Mouse (Mus musculus) adrenal gland, postnatal 25 days (tissue): ENCODE data around the gene Gm20695. TPM values are rescaled to one million over a fixed set of nuclear protein-coding genes. Genes with fewer than 3 reads are reported as not detected.
A peak's percentile ranks its signal among the peaks of the same experiment; 100 is the strongest.

ENCODE experiments used
- DNase-seq: peaks from one replicate; pipeline ENCODE4 v3.0.0; 2021; ENCODE audit warnings: mixed read lengths
- microRNA-seq, 2 experiments: library from miRNA; unstranded; fragments of <30 nt; microRNA quantifications; one replicate each; pipeline ENCODE4 v1.2.0; 2021
- total RNA-seq: library from RNA; stranded (reverse); gene quantifications from 2 replicates; pipeline ENCODE4 v1.2.3, GENCODE M21; 2021

The Gm20695 gene
- total RNA-seq, 1 experiment from 2014 or later: 1.8 TPM

DNA sequence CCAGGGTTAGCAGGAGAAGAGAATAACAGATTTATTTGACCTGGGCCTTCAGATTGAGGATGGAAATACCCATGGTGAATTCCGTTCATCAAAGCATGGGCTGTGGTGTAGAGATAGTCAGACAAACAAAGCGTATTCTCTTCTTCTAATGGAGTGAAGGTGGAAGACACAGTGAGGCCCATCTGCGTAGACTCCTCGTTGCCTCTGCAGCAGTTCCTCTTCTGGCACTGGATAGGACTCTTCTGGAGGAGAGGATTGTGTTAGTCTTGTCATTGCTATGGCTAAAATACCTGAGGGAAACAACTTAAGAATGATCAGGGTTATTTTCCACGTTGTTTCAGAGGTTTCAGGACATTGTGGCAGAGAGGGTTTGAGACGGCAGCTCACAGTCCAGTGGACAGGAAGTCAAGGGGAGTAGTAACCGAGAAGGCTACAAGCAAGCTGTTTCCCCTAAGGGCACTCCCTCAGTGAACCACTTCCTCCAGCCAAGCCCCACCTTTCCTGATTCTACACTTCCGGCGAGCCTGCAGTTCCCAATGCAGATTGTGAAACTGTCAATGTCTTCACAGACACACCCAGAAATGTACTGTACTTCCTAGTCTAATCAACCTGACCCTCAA, 10.8 kb downstream of the Gm20695 start:
- no peak for DNase-seq

DNA sequence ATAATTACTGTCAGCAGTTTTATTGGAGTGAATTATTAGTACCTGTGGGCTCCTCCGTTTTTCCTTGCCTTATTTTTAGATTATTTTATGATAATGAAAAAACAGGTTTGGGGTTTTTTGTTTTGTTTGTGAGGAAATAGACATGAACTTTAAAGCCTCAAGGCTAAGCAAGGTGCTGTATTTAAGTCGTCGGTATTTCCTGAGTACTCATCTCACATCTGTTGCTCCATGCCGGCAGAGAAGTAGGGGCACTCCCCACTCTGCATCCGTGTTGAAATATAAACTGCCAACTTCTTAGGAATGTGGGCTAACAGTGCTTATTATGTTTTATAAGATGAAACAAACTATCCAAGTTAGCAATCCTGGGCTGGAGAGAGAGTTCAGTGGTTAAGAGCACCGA, 11.6 kb downstream of the Gm20695 start:
- no peak for DNase-seq

DNA sequence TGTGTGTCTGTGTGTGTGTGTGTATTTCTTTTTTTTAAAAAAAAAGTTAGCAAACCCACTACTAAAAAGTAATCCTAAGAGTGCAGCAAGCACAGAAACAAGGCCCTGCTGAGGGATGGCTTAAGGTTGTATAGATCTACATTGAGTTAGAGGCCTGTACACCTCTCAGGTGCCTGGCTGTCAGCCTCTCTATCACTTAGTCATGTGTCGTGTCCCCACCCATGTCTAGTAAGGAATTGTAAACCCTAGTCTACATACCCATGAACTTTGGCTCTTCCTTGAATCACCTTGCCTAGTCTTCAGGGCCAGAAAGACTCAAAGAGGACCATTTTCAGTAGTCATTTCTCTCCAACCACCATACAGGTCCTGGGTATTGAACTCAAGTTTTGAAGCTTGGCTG, 12.1 kb downstream of the Gm20695 start:
- no peak for DNase-seq

DNA sequence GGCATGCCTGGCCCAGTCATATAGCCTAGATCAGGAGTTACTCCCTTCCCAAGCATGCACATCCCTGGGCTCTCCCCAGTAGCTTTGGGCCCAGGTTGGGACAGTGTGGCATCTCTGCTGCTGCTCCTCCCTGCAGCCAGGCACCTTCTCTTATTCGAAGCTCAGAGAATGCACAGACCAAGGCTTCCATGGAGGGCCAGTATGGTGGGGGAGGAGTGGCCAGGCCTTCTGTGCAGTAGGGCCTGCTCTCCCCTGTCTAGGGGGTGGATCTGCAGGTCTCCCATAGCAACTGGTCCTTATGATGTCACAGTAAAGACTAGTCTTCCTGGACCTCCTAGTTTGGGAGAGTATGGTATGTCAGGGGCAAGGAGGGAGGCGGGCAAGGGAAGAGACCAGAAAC, 23.0 kb downstream of the Gm20695 start:
- DNase-seq: no peak

DNA sequence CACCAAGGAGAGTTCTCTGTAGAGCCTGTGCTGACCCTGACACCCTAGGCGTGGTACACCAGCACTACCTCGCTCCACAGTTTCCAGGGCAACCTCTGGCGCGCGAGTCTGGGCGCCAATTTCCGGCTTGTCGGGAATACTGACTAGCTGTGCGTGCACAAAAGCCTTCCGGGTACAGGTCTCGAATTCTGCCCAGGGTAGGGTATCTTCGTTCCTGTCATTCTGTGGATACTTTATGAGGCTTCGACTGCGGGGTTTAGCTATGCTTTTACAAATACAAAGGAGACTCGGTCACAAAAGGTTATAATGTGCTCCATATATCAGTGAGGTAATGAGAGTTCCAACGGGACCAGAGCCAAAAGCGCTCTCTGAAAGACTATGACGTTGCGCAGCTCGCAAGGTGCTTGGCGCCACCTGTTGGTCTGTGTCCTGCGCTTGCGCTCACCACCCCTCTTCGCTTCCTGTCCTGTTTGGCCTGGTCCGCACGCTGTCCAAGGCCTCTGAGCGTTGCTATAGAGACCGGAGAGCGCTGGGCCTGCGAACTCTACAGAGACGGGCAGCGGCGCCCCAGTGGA, 24.2 kb downstream of the Gm20695 start, which contains the start of the genes 1700037C18Rik and Cluap1:
Gene 1700037C18Rik, minus strand, starts transcription at position 153 of the 575 bp plus-strand sequence.
Gene Cluap1, plus strand, starts transcription at position 265 of the 575 bp plus-strand sequence.
- peak; percentile 90 for DNase-seq

DNA sequence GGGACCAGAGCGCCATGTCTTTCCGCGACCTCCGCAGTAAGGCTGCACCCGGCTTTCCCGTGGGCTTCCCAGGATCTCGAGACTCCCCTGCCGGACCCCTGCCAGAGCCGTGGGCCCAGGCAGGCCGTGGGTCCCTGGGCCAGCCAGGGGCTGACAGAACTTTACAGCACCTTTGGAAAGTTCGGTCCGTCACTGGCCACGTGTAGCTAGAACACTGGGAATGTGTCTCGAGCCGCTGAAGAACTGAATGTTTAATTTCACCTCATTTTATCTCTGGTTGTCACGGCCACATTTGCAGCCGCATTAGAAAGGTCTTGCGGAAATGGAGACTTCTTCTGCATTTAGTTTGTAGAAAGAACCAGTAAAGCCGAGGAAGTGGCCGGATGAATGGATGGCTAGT, 24.7 kb downstream of the Gm20695 start:
- DNase-seq: no peak

DNA sequence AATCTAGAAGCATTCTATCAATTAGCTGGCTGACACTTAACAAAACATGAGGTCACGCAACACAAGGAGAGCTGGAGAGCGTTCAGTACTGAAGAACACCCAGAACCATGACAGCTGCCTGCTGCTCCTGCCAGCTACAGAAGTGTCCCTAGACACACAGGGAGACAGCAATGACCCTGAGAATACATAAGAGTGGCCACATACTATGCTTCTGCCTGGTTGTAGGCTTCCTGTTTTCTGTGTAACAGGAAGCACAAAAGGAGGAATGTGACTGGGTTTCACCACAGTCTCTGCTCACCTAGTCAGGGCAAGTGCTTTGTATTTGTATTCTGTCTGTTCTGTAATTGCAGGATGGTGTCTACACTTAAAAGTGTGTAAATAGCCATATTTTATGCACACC, 36.3 kb downstream of the Gm20695 start:
- DNase-seq: no peak

DNA sequence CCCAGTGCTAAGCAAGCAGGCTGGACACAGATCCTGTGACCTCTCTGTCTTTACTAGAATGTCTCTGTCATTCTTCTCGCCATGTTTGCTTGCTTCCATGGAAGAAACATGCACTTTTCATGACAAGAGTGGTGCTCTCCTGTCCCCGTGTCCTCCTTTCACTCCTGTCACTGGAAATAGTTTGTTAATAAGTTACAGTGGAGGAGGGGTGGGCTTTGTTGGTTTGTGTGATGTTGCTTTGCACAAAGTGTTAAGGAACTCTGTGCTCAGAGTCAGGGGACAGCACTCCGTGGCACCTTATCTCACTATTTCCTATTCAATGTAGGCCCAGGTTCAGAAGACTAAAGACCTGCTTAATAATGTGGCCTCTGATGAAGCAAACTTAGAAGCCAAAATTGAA, 39.1 kb downstream of the Gm20695 start:
- DNase-seq: no peak

DNA sequence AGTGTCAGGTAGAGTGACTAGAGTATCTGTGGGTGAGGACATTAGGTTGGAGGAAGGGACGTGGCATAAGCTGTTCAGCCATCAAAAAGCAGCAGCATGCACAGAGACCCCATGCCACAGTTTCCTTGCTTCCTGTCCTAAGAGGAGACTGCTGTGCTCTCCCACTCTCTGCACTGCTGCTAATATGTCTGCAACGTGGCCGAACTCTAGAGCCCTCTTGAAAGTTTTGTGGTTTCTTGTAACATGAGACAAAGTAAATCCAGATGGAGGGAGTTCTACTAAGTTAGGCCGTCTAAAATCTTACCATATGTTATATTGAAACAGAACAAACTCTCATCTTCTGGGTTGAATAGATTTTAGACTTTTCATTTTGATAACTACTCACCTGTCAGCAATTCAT, 39.5 kb downstream of the Gm20695 start:
- DNase-seq: no peak

DNA sequence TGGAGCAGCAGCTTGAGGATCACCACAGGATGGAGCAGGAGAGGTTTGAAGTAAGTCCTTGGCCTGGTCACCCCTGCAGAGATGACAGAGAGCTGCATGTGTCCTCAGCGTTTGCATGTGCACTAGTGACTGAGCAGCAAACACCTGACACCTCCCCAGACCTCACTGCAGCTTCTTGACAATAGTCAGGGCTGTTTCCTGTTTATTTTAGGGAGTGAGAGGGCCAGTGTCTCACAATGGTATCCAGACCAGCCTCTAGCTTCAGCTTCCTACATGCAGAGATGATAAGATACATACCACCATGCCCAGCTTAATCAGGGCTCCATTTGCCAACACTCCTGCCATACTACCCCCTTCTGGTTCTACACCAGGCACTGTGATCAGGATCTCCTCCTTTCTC, 44.1 kb downstream of the Gm20695 start:
- DNase-seq: no peak

DNA sequence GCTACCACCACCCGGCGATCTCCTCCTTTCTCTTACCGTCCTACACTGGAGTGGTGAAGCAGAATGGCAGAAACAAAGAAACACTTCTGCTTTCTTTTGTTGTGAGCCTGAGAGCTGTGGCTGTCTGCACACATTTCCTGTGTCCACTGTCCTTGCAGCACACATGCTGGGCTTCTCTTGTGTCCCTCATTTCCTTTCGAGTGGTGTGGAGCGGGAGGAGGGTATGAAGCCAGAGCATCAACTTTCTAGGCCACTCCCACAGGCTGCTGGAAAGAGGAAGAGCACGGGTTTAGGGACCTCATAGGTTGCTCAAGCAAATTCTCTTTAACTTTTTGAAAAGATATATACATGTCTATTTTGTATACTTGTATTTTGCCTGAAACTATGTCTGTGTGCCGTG, 44.7 kb downstream of the Gm20695 start:
- no peak for DNase-seq

DNA sequence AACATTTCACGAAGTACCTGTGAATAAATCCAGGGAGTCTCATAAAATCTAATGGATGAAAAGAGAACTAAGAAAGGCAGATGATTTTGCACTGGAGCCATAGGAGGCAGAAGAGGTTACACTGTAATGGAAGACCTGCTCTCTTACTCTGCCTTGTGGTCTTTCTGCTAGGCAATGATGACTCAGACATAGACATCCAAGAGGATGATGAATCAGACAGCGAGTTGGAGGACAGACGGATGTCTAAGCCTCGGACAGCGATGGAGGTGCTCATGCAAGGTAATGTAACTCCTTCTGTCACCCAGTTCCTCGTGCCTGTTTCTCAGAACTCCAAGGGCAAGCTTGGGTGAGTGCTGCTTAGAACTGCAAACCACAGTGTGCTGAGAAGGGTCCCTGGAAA, 49.1 kb downstream of the Gm20695 start:
- DNase-seq: no peak

DNA sequence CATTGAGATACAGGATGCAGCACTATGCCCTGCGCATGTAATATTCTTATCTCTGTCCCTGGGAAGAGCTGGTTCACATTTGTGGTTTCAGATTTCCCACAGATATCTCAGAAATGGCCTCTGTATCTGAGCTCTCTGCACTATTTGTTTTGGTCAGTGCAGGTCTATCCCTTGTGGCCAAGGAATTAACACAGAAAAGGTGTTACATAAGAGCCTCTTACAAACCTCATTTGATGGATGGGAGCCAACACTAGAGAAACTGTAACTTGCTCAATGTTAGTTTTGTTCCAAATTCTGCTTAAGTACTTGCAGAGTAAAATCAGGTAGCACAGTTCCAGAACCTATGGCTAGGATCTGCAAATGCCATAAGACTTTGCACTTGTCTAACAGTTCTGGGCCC, 49.6 kb downstream of the Gm20695 start:
- no peak for DNase-seq

DNA sequence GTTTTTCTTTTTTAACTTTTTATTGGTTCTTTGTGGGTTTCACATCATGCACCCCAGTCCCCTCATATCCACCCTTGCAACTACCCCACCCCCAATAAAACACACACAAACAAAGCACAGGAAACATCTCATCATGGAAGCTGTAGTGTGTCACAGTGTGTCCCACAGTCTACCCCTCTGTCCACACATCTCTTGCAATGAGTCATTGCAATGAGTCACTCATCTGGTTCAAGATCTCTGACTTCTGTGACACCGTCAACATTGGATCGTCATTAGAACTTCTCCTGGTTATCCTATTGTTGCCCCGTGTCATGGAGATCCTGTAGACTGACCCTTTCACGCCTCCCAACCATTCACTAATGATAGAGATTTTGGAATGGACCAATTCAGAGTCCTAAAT, 50.3 kb downstream of the Gm20695 start:
- no peak for DNase-seq

DNA sequence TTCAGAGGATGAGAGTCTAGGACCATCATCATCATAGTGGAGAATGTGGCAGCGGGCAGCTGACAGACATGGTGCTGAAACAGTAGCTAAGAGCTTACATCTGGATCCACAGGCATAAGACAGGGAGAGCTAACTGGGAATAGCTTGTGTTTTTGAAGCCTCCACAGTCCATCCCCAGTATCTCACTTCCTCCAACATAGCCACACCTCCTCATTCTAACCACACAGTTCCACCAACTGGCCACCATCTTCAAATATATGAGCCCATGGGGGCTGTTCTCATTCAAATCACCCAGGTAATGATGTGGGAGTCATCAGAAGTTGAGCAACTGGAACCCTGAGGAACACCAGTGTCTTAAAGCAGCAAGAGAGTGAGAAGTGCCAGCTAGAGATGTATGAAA, 66.7 kb downstream of the Gm20695 start:
- no peak for DNase-seq

DNA sequence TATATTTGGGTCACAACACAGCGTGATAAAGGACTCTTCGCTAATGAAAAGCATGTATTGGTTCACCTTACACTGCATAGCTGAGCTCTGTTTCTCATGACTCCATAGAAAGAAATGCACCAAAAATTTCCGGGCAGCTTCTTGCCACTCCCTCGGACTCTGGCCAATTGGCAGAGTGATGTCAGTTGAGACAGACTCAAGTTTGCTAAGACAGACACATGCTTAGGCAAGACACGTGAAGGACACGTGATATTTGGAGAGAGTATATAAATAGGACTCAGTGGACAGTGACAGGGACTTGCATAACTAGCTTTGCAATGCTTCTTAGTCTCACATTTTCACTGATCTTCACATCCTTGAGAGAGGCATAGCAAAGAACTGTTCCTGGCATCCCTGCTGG, 71.9 kb downstream of the Gm20695 start:
- peak; percentile 55 for DNase-seq

DNA sequence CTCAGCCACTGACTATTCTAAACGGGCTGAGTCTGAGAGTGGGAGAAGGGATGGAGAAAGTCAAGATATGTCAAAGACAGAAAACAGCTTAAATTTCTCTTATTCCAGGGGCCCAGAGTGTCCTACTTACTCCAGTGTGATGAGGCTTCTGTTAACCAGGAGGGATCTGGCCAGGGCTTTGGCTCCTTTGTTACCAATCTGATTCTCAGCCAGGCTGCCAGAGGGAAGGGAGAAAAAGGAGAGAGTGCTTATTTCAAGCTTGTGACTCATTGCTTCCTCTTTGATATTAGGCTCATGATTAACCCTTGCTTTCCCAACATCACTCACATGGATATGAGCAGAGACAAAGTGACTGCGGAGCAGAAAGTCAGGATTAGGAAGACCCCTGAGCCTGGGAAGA, 74.8 kb downstream of the Gm20695 start:
- DNase-seq: no peak

DNA sequence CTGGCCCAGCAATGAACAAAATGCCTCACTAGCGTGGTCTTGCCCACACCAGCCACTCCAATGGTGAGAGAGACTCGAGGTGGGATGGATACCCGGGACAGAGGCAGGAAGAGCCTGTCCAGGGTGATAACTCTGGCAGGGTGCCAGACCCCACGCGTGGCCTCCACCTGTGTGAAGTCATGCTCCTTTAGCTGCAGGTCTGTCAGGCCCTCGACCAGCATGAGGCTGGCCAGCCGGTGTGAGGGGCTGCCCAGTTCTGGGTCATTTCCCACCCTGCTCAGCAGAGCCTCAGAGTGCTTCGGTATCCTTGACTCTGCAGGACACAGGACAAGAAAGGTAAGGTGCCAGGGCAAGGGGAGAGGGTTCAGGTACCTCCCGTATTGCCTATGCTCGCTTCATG, 80.5 kb downstream of the Gm20695 start:
- DNase-seq: no peak

DNA sequence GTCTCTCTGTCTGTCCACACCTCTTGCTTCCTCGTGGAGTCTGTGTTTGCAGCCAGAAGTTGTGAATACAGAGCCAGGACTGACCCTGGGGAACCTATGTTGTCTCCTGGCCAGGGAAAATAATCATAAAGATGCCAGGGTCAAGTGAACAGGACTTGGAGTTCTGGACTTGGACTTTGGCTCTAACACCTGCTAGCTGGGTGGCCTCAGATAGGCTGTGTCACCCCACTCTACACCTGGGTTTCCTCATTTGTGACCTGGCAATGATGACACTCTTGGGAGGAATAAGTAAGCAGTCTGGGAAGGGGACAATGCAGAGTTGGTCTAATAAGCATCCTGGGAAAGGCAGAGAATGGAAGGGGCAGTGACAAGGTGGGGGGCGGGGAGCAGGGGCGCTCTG, 81.1 kb downstream of the Gm20695 start:
- DNase-seq: no peak

Small RNA genes lying within 50 kb of the gene (microRNA-seq; reads per million reads assigned to microRNA genes)
- gene Gm23493: 0 reads per million in 2 experiments

Other genes starting within 250 kb of the Gm20695 start
- gene Mefv, start 166.6 kb upstream of the Gm20695 start, total RNA-seq: not detected in 2 replicates
- gene Zfp263, start 140.6 kb upstream of the Gm20695 start, total RNA-seq: 21.4 and 26.1 TPM in 2 replicates
- gene Olfr15, start 53.8 kb upstream of the Gm20695 start, total RNA-seq: not detected in 2 replicates
- gene Zfp174, start 37.4 kb upstream of the Gm20695 start, total RNA-seq: 13.8 and 18.1 TPM in 2 replicates
- gene Naa60, start 12.3 kb upstream of the Gm20695 start, total RNA-seq: 103 and 104 TPM in 2 replicates
- gene Zfp597, start 87 bp upstream of the Gm20695 start, total RNA-seq: 24.4 TPM in 2 replicates
- gene 1700037C18Rik, start 24.0 kb downstream of the Gm20695 start, total RNA-seq: 2.7 and 4.4 TPM in 2 replicates
- gene Cluap1, start 24.2 kb downstream of the Gm20695 start, total RNA-seq: 18.4 and 23.0 TPM in 2 replicates
- 3.7 and 4.3 TPM in 2 replicates for gene Nlrc3, start 92.0 kb downstream of the Gm20695 start, total RNA-seq
- 26.7 and 33.7 TPM in 2 replicates for gene Slx4, start 119.1 kb downstream of the Gm20695 start, total RNA-seq
- gene Dnase1, start 152.3 kb downstream of the Gm20695 start, total RNA-seq: not detected in 2 replicates
- 209 TPM in 2 replicates for gene Trap1, start 193.2 kb downstream of the Gm20695 start, total RNA-seq